Mouse (Mus musculus) adrenal gland, adult 2 months (tissue): ENCODE measurements around the gene Trip4. TPM values are rescaled to one million over a fixed set of nuclear protein-coding genes. Genes with fewer than 3 reads are reported as not detected.

Experiments used
- DNase-seq: peaks from one replicate; pipeline ENCODE4 v3.0.0; 2021
- polyA plus RNA-seq: library from polyadenylated mRNA; depleted of rRNA; stranded (reverse); fragments of >200 nt; gene quantifications from 2 replicates; pipeline ENCODE4 v1.2.3, GENCODE M21; 2012
- total RNA-seq, 2 experiments: library from RNA; stranded (reverse); gene quantifications; 2 replicates each; pipeline ENCODE4 v1.2.3; 2021

The Trip4 gene
- total and polyA plus RNA-seq, 3 experiments = 8.9 to 40.0 (median 29.8) TPM

- DNase-seq = no peak
Observed at GRCm38 (mm10) chr9:65834628-65835354, 73.8 kb downstream of the Trip4 start.

GRCm38 (mm10) chr9:65833640-65834039, 75.0 kb downstream of the Trip4 start:
- DNase-seq = no peak

GRCm38 (mm10) chr9:65833230-65833629, 75.4 kb downstream of the Trip4 start:
- DNase-seq = no peak

GRCm38 (mm10) chr9:65832041-65832440, 76.6 kb downstream of the Trip4 start:
- no peak for DNase-seq

- DNase-seq = no peak
Observed at GRCm38 (mm10) chr9:65831164-65831563, 77.4 kb downstream of the Trip4 start.

GRCm38 (mm10) chr9:65830255-65830654, 78.3 kb downstream of the Trip4 start:
- no peak for DNase-seq

GRCm38 (mm10) chr9:65829410-65829809, 79.2 kb downstream of the Trip4 start:
- DNase-seq = peak; percentile 63

GRCm38 (mm10) chr9:65828511-65828910, 80.1 kb downstream of the Trip4 start:
- peak; percentile 34 for DNase-seq

GRCm38 (mm10) chr9:65828016-65828403, 80.6 kb downstream of the Trip4 start:
- DNase-seq = no peak

GRCm38 (mm10) chr9:65827344-65828015, 81.1 kb downstream of the Trip4 start, which contains the start of gene Zfp609:
Zfp609 (minus strand) TSS chr9:65827564.
- DNase-seq = peak; percentile 95

GRCm38 (mm10) chr9:65826588-65827343, 81.8 kb downstream of the Trip4 start:
- DNase-seq = peak; percentile 79

GRCm38 (mm10) chr9:65826226-65826587, 82.4 kb downstream of the Trip4 start:
- DNase-seq = peak; percentile 47

GRCm38 (mm10) chr9:65823716-65824462, 84.7 kb downstream of the Trip4 start:
- peak; percentile 34 for DNase-seq

- DNase-seq = no peak
Observed at GRCm38 (mm10) chr9:65822011-65822410, 86.6 kb downstream of the Trip4 start.

- no peak for DNase-seq
Observed at GRCm38 (mm10) chr9:65820301-65820700, 88.3 kb downstream of the Trip4 start.

GRCm38 (mm10) chr9:65818402-65818801, 90.2 kb downstream of the Trip4 start:
- no peak for DNase-seq

- no peak for DNase-seq
Observed at GRCm38 (mm10) chr9:65812841-65813240, 95.8 kb downstream of the Trip4 start.

GRCm38 (mm10) chr9:65811784-65812183, 96.8 kb downstream of the Trip4 start:
- no peak for DNase-seq

GRCm38 (mm10) chr9:65807818-65808217, 100.8 kb downstream of the Trip4 start:
- no peak for DNase-seq

GRCm38 (mm10) chr9:65807251-65807650, 101.3 kb downstream of the Trip4 start:
- DNase-seq = peak; percentile 39

GRCm38 (mm10) chr9:65799770-65800169, 108.8 kb downstream of the Trip4 start:
- DNase-seq = no peak

GRCm38 (mm10) chr9:65795651-65796050, 112.9 kb downstream of the Trip4 start:
- DNase-seq = no peak
